Mouse (Mus musculus): Measurements from ENCODE around the gene Lgr6.
A peak's percentile ranks its signal among the peaks of the same experiment; 100 is the strongest.

Lgr6 gene

DNA sequence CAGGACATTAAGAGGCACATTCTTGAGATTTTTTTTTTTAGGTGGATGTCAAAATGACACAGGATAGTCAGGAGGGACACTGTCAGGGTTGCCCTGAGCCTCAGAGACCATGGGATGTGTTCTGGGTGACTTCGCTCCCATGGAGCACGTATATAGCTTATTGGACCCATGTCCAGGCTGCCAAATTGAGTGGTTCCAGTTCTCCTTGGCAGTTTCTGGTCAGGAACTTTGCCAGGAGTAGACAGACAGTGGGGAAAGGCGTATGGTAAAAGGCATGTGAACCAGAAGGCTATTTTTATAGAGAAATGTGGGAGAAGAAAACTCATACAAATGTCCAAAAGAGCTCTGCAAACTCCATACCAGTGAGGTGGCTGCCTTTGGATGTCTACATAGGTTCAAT is 95.2 kb downstream of the Lgr6 start:
- no peak for DNase-seq

DNA sequence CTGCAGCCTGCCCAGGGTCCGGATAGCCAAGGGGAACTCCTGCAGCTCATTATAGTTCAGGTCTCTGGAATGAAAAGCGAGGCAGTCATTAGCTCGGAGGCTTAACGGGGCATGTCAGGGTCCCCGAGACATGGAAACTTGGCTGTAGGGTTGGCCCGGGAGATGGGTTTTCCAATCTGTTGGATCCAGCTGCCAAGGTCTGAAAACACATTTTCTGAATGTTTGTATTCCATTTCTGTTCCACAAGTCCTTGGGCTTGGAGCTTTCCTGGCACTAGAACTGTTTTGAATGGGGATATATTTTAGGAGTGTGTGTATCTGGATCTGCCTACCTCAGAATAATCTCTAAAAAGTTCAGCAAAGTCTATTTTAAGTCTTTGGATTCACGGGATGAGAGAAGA is 99.4 kb downstream of the Lgr6 start:
- no peak for DNase-seq

DNA sequence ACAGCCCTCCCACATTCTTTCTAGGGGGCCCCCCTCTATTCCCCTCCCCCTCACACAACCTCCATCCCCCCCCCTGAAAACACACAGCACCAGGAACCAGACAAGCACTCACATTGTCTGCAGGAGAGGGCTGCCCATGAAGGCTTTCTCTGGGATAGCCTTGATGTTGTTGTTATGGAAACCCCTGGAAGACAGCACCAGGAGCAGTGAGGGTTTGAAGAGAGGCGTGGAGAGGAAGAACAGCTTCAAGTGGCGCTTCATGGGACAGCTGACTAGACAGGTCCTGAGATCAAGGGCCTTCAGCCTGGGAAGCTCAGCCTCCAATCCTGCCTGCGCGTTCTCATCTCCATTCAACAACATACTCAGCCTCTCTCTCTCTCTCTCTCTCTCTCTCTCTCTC is 101.7 kb downstream of the Lgr6 start:
- DNase-seq = no peak

DNA sequence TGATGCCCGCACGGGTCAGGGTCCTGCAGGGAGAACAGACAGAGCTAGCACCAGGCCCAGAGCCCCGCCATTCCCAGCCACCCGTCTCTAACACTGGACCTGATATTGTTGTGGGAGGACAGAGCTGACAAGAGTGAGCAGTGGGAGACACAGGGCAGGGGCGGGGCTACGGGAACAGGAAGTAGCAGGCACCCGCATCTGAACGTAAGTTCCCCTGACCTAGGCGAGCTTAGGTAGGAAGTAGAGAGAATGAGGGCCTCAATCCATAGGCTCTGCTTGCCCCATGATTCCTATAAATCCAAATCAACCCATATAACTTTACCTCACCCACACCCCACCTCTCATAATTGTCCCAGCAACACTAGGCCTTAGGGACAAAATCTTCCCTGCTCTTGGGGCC is 104.5 kb downstream of the Lgr6 start:
- no peak for DNase-seq

DNA sequence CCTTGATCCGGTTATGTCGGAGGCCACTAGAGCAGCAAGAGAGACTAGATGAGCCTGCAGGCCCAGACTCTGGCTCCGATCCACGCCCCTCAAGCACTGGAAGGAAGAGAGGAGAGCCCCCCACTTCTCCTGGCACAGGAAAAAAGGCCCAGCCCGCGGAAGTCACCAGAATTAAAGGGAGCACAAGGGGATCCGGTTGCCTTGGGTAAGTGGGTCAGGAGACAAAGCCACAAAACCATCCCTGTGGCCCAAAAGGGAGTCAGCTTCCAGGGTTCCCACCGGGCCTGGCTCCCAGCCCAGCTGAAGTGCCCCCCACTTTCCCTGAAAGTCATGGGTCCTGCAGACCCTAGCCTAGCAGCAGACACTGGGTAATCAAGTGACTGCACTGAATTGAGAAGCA is 106.8 kb downstream of the Lgr6 start:
- no peak for DNase-seq

DNA sequence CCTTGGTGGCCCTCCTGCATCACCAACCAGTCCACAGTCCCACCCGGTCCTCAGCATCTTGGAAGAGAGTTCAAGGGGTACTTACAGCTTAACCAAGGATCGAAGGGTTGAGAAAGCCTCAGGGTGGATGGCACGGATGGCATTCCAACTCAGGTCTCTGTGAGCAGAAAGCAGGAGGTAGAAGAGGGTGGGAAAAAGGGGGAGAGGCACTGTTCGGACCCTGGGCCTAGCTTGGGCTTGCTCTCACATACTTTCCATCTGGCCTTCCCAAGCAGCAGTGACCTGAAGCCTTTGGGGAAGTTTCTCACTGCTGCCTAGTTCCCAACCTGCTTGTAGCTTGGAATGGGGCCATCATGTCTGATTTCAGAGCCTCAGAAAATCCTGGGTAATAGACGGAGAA is 107.5 kb downstream of the Lgr6 start:
- DNase-seq = no peak

DNA sequence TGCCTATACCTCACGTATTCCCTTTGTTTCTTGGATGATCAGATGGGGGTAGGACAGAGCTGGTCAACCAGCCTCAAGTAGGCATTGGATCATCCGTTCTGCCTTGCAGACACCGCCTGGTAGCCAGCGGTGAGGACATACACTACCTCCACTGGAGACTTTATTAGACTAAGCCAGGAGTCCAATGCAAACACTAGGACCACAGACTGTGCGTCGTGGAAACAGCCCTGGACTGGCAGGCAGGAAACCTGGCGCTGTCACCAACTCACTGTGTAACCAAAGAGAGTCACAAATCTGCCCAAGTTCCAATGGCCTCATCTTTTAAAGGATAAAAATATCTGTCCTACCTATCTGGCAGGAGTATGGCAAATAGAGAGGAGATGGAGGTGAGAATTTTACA is 108.6 kb downstream of the Lgr6 start:
- no peak for DNase-seq

DNA sequence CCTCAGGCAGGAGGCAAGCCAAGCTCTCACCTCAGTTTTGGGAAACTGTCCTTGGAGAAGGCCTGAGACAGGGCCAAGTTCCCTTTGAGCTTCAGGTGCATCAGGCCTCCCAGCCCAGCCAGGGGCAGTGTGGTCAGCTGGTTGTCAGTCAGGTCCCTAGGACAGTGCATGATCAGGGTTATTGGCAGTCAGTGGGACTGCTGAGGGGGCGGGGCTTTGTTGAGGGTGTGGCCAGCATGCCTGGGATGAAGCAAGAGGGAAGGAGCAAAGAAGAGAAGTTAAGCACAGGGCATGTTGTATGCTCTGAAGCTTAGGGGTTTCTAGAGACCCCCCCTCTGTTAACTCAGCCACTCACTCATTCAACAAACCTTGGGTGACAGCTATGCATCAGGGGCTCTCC is 109.1 kb downstream of the Lgr6 start:
- DNase-seq = no peak

DNA sequence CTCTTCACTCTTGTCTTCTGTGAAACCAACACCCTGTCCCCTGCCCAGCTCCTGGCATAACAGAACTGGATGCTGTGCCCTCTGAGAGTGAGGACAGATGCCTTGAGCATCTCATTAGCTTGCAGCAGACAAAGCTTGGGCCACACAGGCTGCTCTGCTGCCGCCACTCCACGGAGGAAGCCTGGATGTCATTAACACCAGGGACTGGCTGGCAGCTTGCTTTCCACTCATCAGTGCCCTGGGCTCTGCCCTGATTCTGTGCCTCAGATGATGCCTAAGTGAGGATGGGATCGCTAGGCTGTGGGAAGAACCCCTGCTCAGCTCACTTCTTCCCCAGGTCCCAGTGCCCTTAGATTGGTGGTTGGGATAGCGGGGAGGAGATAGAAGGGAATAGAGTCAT is 109.6 kb downstream of the Lgr6 start:
- DNase-seq = no peak

DNA sequence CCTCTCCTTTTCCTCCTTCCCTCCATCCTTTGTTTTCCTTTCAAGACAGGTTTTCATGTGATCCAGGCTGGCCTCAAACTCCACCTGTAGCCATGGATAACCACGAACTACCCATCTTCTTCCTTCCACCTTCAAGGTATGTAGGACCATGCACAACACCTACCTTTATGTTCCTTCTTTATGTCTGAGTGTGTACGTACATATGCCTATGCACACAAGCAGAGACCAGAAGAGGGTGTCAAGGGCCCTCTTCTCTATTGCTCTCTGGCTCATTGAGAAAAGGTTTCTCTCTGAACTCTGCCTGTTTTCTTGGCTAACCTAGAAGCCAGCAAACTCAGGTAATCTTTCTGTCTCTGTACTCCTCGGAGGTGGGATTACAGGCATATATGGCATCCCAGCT is 110.3 kb downstream of the Lgr6 start:
- no peak for DNase-seq

DNA sequence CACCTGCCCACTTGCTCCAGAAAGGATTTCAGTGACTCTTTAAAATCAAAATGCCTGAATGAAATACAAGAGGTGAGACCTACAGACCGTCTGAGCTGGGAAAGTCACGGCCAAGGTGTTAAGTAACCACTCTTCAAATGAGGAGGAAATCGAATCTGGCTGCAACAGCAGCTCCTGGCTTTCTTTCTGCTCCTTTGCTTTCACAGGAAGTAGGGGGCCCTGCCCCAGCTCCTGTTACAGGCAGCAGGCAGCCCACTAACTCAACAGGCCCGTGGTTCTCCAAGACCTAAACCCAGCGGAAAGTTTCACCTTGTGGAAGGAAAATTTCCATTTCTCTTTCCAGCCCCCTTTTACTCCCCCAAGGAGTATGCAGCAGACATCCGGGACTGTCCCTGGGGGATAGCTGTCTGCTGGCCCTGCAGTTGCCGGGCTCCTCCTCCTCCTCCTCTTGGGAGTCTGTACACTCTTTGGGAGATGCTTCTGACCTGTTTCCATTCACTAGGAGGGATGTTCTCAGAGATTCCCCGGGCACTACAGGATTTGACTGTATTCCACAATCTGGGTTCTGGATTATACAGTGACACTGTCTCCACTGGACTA is 112.9 kb downstream of the Lgr6 start:
- no peak for DNase-seq

DNA sequence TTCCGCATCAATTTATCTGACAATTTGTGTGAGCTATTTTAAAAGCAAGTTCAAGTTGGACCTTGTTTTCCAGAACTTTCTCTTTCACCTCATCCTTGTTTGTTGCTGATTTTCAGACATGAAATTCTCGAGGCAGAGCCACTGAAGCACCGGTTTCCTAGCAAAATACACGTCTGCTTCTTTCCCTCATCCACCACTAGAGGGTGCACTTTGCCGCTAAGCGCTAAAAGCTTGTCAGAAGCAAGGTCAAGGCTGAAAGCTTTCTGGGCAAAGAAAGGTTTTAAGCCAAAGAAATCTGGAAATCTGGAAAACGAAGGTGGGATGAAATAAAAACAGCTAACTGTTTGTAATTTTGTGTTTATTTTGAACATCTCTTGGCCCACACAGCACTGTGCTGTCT is 115.7 kb downstream of the Lgr6 start:
- peak; percentile 66 for DNase-seq

DNA sequence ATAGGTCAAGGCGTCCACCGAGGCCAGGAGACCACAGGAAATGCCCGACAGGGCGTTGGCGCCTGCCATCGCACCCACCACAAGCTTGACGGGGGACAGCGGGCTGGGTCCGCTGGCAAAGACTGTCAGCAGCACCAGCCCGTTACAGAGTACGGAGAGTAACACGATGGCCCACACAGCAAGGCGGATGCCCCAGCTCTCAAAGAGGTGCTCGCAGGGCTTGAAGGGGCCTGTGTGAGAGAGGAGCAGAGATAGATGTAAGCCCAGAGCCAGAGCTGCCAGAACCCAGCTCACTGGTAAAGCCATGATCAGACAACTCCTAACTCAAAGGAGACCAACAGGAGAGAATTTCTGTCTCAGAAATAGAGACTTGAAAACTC is 117.1 kb downstream of the Lgr6 start:
- DNase-seq = no peak

DNA sequence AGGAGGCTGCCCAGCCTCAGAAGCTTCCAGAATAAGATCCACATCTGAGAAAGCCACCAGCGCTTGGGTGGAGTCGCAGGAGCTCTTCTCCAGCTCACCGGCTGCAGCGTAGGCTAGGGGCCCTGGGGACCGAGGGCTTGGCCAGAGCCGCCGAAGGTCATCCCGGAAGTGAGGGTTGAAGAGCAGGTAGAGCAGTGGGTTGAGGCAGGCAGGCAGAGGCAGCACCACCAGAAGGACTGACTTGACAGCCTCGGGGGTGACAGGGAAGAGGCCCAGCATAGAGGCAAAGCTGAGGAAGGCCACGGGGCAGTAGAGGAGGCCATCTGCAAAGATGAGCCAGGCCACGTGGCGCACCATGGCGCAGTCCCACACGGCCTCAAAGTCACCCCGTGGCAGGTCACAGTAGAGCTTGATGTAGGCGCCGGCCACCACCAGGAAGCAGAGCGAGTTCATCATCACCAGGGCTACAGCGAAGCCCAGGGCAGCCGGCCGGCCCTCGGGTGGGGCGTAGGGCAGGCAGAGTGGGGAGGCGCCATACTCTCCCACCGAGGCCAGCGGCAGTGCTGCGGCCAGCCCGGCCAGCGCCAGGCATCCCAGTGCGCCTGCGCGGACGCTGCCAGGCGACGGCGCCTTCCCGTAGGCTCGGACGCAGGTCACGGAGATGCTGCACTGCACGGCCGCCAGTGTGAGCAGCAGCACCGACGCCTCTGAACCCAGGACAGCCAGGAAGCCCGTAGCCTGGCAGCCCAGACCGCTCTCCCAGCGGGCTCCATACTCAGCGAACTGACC is 117.7 kb downstream of the Lgr6 start:
- peak; percentile 32 for DNase-seq

DNA sequence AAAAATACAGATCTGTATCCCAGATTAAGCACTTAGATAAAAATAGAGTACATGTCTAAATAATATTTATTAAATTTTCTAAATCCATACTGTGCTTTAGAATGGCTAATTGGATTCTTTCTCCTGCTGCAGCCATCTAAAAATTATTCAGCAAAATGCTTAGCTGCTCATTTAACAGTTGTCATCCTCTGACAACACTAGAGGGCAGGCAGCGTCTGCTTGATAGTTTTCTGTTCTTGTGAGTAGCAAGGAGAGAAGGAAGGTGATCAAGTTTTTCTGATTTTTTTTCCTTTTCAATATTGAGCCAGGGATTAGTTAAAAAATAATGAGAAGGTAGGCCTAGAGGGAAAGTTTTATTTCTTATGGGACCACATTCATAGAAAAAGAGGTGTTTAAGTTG is 132.2 kb downstream of the Lgr6 start:
- no peak for DNase-seq

DNA sequence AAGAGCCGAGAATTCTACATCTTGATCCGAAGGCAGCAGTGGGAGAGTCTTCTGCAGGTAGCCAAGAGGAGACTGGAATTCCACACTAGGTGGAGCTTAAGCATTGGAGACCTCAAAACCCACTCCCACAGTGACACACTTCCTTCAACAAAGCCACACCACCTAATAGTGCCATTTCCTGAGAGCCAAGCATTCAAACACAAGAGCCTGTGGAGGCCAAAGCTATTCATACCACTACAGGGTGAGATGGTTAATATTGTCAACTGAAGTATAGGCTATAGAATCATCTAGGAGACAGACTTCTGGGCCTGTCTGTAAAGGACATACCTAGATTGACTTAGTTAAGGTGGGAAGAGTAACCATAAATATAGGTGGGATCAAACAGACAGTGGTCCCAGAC is 139.6 kb downstream of the Lgr6 start:
- DNase-seq = no peak

DNA sequence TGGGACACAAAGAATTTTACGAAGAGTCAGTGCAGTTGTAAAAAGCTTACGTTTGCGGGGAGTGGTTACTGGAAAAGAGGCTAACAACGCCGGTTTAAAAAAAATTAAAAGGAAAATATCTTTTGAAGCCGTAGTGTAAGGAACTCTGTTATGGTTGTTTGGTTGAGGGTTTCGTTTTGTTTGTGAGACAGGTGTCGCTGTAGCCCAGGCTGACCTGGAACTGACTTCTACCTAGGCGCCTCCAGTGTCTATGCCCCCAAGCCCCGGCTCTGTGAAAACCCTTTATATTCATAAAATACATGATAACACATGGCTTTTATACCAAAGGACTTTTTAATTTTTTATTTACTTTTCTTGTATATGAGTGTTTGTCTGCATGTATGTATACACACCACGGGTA is 142.3 kb downstream of the Lgr6 start:
- no peak for DNase-seq

DNA sequence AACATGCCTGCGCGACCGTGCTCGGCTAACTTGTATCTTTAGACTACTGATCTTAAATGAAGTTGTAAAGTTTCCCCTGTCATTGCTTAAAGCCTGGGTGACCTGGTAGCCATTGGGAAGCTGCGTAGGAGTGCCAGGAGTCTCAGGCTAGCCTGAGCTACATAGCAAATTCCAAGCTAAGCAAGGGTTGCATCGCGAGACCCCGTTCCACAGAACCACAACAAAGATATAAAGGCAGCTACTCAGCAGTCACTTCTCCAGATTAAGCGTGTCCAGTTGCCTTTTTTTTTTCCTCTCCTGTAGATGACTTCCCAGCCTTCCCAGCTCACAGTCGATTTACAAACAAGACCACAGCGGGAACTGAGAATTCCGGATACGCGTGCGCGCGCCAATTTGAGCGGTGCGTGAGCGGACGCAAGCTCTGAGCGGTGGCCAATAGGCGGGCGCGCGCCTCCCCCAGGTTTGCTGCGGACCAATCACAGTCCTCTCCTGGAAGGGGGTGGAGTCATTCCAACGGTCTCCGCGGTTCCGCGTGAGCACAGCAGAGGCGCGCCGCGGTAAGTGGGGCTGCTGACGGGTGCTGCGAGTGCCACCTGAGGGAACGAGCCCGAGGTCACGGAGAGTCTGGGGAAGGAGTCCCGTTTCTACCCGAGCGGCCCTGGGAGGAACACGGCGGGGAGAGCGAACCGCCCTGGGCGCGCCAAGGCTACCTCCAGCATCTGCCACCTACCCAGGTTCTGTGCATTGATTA is 142.8 kb downstream of the Lgr6 start, which contains the start of gene Ube2t:
TSS of gene Ube2t (plus strand) at position 513 of the 751 bp plus-strand sequence.
- peak; percentile 92 for DNase-seq

DNA sequence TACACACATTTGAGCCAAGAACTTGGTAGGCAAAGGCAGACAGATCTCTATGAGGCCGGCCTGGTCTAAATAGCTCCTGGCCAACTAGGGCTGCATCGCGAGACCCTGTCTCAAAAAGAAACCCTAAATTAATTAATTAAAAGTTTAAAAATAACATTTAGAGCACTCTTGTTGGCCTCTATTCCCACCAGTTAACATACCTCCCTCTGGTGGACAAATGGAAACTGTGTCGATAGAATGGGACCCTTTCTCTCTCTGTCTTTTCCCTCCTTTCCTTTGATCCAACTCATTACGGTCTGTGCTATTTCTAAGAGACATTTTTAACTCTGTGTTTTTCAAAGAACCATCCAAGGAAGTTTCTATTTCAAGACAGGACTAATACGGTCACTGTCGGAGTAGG is 144.4 kb downstream of the Lgr6 start:
- no peak for DNase-seq

DNA sequence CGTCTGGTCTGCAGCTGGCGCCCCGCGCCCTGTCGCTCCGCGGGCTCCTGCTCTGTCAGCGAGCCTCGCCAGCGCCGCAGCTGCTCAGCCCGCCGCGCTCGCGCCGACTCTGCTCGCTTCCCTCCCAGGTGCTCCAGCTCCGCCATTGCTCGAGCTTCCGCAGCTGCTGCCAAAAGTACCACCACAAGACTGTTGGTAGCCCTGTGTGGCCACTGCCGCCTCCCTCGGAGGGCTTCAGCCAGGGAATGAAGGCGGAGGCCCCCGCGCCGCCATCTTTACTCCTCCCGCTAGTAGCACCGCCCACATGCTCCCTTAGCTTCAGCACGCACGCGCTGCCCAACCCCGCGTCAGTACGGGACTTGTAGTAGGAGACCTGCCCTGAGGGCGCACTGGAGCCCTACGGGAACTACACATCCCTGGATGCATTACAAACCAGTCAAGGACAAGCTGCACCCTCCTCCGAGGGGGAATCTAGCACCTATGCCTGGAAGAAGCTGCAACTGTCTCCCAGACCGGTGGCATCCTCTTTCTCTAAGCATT is 149.4 kb downstream of the Lgr6 start, which contains the start of gene Ppp1r12b:
TSS of gene Ppp1r12b (minus strand) at position 306 of the 540 bp plus-strand sequence.
- DNase-seq = peak; percentile 99

DNA sequence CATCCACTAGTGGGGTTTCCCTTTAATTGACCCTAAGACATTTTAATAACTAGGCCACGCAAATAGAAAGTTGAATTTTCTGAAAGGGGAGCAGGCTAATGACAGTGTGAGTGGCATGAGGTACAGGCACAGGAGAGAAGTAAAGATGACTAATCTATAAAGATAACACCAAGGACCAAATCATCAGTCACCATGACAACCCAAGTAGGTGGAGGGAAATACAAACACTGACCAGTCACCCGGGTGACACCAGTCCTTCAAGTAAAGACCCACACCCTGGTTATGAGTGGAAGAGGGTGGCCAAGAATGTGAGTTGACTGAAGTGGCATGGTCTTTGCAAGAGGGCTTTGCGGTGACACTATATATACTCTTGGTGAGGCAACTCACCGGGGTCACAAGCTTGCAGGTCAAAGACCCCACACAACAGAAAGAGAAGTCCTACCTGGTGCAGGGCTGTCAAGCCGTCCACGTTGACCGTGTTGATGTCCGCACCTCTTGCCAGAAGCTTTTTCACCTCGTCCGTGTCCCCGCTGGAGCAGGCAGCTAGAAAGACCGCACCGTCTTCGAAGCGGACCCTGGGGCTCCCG is 149.9 kb downstream of the Lgr6 start:
- no peak for DNase-seq

DNA sequence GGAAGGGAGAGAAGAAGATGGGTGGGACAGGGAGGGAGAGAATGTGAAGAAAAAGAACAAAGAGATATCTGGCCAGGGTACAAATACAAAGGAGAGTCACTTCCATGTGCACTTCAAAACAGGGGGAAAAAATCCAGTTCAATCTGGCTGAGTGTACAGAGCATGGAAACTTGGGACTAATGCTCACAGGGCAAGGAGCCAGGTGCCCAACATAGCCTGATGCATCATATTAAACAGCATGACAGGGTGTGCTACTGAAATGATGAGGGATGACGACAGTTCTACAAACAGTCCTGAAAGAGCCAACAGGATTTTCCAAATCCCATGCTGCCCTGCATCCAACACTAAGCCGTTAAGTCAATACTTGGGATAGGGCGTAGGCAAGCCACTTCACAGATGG is 155.1 kb downstream of the Lgr6 start:
- DNase-seq = no peak

DNA sequence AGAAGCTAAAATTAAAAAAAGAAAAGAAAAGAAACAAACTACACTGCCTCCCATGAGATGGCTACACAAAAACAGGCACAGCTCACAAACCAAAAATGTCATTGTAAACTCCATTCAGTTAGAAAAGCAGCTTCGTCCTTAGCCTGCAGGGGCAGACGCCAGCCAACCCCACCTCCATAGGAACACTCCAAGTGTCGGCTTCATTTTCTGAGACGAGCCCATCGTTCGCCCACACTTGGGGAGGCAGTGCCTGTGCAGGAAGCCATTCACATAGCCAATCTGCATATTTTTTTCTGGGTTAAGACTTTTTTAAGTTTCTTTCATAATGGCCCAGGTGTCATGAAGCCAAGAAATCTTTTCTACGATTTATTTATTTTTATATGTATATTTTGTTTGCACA is 157.5 kb downstream of the Lgr6 start:
- DNase-seq = no peak

Measured in layer of hippocampus, adult 9-11 months (tissue).